Mouse (Mus musculus) gastrocnemius, adult 18-20 months (tissue): ENCODE measurements around the gene Timm29. TPM values are rescaled to one million over a fixed set of nuclear protein-coding genes. Genes with fewer than 3 reads are reported as not detected.

Experiments
- DNase-seq: peaks from one replicate; pipeline ENCODE4 v3.0.0; 2021; ENCODE audit warnings: low spot score
- microRNA-seq: library from miRNA; unstranded; fragments of <30 nt; microRNA quantifications from one replicate; pipeline ENCODE4 v1.2.0, GENCODE M21; 2021
- total RNA-seq, 2 experiments: library from RNA; stranded (reverse); gene quantifications; 2 replicates each; pipeline ENCODE4 v1.2.3; 2021

The Timm29 gene
- total RNA-seq, 2 experiments from 2014 or later: 45.7 to 46.6 TPM

- peak; percentile 99 for DNase-seq
Measured at GRCm38 (mm10) chr9:21615617-21616231, 23.2 kb downstream of the Timm29 start, which contains the start of gene Smarca4. Gene Smarca4, plus strand, starts transcription at chr9:21616169.

GRCm38 (mm10) chr9:21616232-21616781 lies 23.8 kb downstream of the Timm29 start:
- peak; percentile 88 for DNase-seq

- no peak for DNase-seq
Measured at GRCm38 (mm10) chr9:21617066-21617465, 24.5 kb downstream of the Timm29 start.

DNA sequence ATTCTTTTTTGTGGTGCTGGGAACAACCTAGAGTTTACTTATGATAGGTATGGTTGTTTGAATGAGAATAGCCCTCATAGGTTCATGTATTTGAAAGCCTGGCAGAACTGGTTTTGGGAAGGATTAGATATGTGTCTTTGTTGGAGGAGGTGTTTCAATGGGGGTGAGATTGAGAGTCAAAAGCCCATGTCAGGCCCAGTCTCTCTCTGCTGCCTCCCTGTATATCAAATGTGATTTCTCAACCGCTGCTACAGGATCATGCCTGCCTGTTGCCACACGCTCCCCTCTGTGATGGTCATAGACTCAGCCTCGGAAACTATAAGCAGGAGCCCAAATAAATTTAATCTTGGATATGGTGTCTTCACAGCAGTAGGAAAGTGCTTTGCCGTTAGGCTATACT lies 27.7 kb downstream of the Timm29 start:
- DNase-seq: no peak

GRCm38 (mm10) chr9:21622676-21623075 lies 30.2 kb downstream of the Timm29 start:
- no peak for DNase-seq

- DNase-seq: no peak
Measured at GRCm38 (mm10) chr9:21625342-21626339, 33.1 kb downstream of the Timm29 start.

DNA sequence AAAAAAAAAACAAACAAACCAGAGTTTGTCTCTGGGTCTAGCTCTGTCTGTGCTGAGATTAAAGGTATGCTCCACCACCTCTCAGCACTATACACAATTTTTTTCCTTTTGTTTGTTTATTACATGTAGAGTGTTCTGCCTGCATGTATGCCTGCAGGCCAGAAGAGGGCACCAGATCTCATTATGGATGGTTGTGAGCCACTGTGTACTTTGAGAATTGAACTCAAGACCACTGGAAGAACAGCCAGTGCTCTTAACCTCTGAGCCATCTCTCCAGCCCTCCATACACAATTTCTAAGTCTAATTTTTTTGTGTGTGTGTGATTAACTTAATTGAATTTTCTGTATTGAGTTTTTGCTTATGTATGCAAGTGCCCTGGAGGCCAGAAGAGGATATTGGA lies 34.0 kb downstream of the Timm29 start:
- DNase-seq: no peak

DNA sequence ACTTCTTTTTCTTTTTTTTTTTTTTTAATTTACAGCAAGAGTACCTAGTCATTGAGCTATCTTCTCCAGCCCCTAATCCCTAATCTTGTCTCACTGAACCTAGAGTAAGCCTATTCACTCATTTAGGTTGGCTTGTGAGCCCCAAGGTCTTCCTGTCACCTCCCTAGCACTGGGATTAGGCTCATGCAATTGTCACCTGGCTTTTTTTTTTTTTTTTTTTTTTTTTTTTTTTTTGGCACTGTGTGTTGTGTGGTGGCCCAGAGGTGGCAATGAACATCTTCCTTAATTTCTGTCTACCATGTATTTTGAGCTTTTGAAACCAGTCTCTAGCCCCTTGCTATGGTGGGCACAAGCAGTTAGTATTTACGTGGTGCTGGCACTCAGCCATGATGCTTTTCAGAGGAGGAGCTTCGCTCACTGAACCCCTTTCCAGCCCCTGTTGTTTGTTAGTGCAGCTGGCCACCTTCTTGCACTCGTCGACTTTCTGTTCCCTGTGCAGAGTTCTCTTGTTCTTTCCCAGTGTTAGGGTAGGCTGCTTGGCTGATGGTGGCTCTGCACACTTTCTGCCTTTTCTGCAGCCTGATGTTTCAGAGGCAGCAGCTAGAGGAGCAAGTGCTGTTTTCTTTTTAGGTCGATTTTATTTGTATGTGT lies 34.7 kb downstream of the Timm29 start:
- DNase-seq: no peak

GRCm38 (mm10) chr9:21630673-21631072 lies 38.2 kb downstream of the Timm29 start:
- peak; percentile 54 for DNase-seq

DNA sequence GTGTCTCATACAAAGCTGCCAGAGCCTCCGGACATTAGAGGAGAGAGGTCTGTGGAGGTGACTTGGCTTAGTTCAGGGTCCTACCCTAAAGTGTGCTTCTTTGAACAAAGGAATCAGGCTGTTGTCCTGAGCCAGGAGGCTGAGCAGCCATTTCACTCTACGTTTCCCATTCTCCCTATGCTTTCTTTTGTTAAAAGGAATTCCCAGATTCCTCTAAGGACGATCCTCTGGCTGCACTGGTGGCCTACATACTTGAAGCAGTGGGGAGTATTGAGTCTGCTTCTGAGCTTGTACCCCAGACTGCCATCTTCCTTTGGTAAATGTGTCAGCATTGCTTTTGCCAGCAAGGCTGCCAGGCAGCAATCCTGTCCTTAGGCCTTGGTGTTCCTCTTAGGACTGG lies 40.6 kb downstream of the Timm29 start:
- no peak for DNase-seq

DNA sequence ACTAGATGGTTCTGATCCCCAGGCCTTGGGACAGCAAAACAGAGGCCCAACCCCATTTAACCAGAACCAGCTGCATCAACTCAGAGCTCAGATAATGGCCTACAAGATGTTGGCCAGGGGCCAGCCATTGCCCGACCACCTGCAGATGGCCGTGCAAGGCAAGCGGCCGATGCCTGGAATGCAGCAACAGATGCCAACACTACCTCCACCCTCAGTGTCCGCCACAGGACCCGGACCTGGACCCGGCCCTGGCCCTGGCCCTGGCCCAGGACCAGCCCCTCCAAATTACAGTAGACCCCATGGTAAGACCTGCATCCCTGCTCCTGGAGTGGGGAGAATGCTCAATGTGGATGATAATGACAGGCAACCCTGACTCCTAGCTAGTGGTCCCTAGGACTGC lies 43.1 kb downstream of the Timm29 start:
- no peak for DNase-seq

DNA sequence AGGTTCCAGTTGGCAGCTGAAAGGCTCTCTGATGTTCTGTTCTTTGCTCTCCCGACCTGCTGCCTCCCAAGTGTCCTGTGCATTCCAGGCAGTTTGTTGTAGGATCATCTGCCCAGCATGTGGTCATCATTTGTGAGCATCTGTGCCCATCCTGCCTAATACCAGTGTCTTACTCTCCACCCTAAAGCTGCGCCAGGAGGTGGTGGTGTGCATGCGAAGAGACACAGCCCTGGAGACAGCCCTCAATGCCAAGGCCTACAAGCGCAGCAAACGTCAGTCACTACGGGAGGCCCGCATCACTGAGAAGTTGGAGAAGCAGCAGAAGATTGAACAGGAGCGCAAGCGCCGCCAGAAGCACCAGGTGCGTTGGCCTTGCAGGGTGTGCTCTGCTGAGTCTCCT lies 46.5 kb downstream of the Timm29 start:
- no peak for DNase-seq

Small RNA genes lying within 50 kb of the gene (microRNA-seq; reads per million reads assigned to microRNA genes)
- not detected for gene Mir1946b

Other genes starting within 250 kb of the Timm29 start
- gene Ilf3, start 224.9 kb upstream of the Timm29 start, total RNA-seq: 10 to 100 TPM; 17.3 to 22.2 TPM
- gene Qtrt1, start 180.9 kb upstream of the Timm29 start, total RNA-seq: 1 to 10 TPM; 5.8 to 6.3 TPM
- 10 to 100 TPM; 37.0 to 38.6 TPM for gene Dnm2, start 167.8 kb upstream of the Timm29 start, total RNA-seq
- gene Tmed1, start 82.5 kb upstream of the Timm29 start, total RNA-seq: 10 to 100 TPM; 31.6 to 32.7 TPM
- gene AB124611, start 66.5 kb upstream of the Timm29 start, total RNA-seq: under 1 TPM; 0.30 to 0.50 TPM
- 10 to 100 TPM; 55.5 to 66.5 TPM for gene Carm1, start 45.8 kb upstream of the Timm29 start, total RNA-seq
- 1 to 10 TPM; 5.3 to 5.6 TPM for gene Yipf2, start 106 bp downstream of the Timm29 start, total RNA-seq
- gene Smarca4, start 23.4 kb downstream of the Timm29 start, total RNA-seq: 10 to 100 TPM; 38.6 to 42.1 TPM
- gene Ldlr, start 130.8 kb downstream of the Timm29 start, total RNA-seq: 1 to 10 TPM; 2.4 to 2.6 TPM
- 1 to 10 TPM; 1.9 TPM for gene Spc24, start 167.6 kb downstream of the Timm29 start, total RNA-seq
- 10 to 100 TPM; 12.6 to 14.3 TPM for gene Kank2, start 206.0 kb downstream of the Timm29 start, total RNA-seq
- under 1 TPM in 1 of 2 experiments, not detected in 1; 0.26 TPM for gene Angptl8, start 242.8 kb downstream of the Timm29 start, total RNA-seq